Mouse (Mus musculus) heart, postnatal 14 days (tissue): ENCODE data around the gene Soga3. TPM values are rescaled to one million over a fixed set of nuclear protein-coding genes. Genes with fewer than 3 reads are reported as not detected.

Source experiments
- DNase-seq, 2 experiments: peaks; one replicate each; pipeline ENCODE4 v3.0.0; 2021 to 2022
- intact Hi-C: fragments of 180-260 bp; cut with DNase I; formaldehyde crosslinking; loops from one replicate; pipeline ENCODE4 v1.15.1; 2025
- long read RNA-seq, 2 experiments: library from polyadenylated mRNA; stranded (forward); transcript quantifications; one replicate each; pipeline ENCODE4 v2.0.0; 2021
- total RNA-seq, 2 experiments: library from RNA; stranded (reverse); gene quantifications; 2 replicates each; pipeline ENCODE4 v1.2.3; 2021

Soga3 gene
- total RNA-seq, result not detected
- long read RNA-seq, experiment 1, result 0 reads
- long read RNA-seq, experiment 2, result 0 reads

DNA sequence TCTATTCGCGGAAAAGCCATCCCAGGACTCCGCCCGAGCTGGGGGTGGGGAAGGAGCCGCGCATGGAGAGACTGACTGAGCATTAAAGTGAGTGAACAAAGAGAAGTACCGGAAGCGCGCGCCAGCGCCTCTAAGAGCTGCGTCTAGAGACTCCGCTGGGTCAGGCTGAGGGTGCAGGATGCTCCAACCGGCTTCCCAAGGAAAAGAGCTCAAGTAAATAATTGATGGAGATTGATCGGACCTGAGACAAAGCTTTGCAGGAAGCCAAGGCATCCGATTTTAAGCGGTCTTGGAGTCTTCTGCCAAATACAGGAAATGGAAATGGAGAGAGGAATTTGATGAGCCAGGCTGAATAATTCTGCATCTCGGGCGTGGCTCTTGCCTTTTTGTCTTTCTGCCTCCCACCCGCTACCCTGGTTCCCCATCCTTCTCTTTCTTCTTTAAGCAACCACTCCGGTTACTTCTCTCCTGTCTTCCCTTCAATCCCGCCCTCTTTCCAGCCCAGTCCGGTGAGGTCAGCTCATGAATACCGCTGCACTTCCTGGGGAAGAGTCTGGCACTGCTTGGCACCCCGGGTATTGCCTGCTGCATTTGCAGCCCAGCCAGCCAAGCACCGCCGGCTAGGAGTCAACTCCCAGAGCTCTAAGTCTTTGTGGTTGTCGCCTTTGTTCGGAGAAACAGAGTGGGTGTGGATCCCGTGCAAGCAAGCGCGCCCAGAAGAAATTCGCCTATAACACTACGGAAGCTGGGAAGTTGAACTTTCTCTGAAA, at the start of gene Soga3:
Gene Soga3, plus strand, starts transcription at position 274 of the 770 bp plus-strand sequence.
- intact Hi-C loops, result no loop called here
- no peak for DNase-seq

GRCm38 (mm10) chr10:29106962-29107361, 36.7 kb upstream of the Soga3 start:
- intact Hi-C loops, result loop anchor here (10.0 kb wide), 2 partner anchors 98 to 208 kb away; partner anchors contain the start of gene Echdc1
- DNase-seq, result no peak

GRCm38 (mm10) chr10:29142556-29143105, 1.0 kb upstream of the Soga3 start:
- intact Hi-C loops, result no loop called here

DNA sequence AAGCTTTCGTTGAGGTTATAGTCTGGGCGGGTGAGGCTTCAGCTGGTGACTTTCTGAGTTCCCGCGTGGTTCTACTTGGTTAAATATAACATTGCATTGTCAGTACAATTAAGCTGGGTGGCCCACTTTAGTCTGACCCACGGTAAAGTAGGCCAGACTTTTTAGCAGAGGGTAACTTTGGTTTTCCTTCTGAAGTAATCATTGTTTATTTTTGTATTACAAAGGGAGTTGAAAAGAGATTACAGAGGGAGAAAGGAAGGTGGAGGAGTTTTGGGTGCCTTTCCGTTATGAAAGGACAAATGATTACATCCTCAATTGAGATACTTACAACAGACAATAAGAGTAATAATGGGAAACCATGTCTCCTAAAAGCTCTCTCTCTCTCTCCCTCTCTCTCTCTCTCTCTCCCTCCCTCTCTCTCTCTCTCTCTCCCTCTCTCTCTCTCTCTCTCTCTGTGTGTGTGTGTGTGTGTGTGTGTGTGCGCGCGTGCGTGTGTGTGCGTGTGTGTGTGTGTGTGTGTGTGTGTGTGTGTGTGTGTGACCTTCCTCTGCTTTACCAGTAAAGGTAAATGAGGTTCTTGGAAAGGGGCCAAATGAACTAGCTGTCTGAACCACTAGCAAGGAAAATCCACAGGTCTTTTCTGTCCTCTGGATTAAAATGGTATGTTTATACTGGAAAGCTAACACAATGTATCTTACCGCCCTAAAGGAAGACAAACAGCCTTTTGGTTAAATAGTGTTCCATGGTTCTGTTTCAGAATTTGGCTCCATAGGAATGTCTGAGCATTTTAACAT, 1.2 kb downstream of the Soga3 start:
- intact Hi-C loops, result no loop called here
- DNase-seq, result no peak

More at GRCm38 (mm10) chr10:29142556-29143105, 1.0 kb upstream of the Soga3 start:
- DNase-seq, result no peak

DNA sequence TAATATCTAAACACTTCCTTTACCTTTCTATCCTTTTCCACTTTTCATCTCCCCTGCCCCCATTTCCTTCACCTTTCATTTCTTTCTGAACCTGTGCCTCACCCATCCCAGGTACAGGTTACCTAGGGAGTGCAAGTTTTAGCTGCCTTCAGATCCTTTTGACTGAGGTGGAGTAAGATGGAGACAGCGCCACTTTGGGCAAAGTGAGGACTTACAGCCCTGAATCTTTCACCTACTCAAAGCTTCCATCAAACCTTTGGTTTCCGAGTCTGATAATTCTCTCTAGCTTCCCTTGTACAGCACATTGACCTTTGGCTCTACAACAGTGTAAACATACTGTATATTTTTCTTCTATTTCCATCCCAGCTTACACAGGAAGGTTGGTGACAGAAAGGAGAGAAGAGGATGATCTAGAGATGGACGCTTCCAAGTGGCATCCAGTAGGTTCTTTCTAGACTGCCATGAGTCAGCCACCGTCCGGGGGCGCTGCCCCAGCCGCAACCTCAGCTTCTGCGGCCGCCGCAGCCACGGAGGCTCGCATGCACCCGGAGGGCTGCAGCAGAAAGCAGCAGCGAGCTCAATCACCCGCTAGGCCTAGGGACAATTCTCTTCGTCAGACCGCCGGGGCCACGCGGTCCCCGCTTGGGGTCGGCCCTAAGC, 2.7 kb downstream of the Soga3 start:
- intact Hi-C loops, result no loop called here
- DNase-seq, result no peak

GRCm38 (mm10) chr10:29146858-29147640, 3.4 kb downstream of the Soga3 start:
- peak; percentile 64 to 82 for DNase-seq
- intact Hi-C loops, result no loop called here

GRCm38 (mm10) chr10:29147641-29147990, 4.0 kb downstream of the Soga3 start:
- intact Hi-C loops, result no loop called here
- DNase-seq, result no peak

- intact Hi-C loops, result no loop called here
- DNase-seq, result no peak
These were observed 4.4 kb downstream of the Soga3 start for GRCm38 (mm10) chr10:29148076-29148475.

- intact Hi-C loops, result no loop called here
- no peak for DNase-seq
These were observed 11.7 kb downstream of the Soga3 start for GRCm38 (mm10) chr10:29155304-29155703.

- intact Hi-C loops, result no loop called here
These were observed 18.0 kb downstream of the Soga3 start for GRCm38 (mm10) chr10:29161664-29162063.

DNA sequence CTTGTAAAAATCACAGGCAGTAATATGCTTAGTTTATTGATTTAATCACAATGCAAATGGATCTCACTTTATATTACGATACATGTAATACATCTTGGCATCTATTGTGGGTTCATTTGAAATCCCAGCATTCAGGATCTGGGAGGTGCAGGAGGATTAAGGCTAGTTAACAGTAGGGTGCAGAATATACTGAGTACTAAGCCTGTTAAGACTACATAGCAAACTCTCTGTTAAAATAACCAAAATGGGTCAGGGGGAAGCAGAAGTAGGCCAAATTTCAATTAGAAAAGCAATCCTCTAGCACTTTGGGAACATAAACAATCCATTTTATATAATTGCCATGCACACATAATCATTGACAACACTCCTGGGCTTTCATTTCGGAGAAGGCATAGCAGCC, 30.1 kb downstream of the Soga3 start:
- intact Hi-C loops, result no loop called here
- DNase-seq, result no peak

More at GRCm38 (mm10) chr10:29161664-29162063, 18.0 kb downstream of the Soga3 start:
- DNase-seq, result no peak

- intact Hi-C loops, result no loop called here
- DNase-seq, result no peak
These were observed 32.0 kb downstream of the Soga3 start for GRCm38 (mm10) chr10:29175656-29176055.

DNA sequence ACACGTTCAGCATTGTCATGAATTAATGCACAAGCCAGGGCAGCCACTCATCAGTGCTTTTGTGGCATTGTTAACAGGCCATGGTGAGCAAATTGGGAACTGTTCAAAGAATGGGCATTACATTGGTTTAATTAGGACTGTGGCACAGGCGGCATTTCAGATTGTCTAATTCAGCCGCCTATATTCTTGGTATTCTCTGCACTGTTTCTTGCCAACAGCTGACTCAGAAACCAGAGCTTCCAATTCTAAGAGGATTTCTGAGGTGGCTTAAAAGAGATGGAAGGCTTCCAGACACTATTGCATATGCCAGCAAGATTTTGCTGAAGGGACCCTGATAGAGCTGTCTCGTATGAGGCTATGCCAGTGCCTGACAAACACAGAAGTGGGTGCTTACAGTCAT, 33.2 kb downstream of the Soga3 start:
- intact Hi-C loops, result no loop called here
- no peak for DNase-seq

GRCm38 (mm10) chr10:29178003-29178402, 34.4 kb downstream of the Soga3 start:
- DNase-seq, result no peak
- intact Hi-C loops, result no loop called here

DNA sequence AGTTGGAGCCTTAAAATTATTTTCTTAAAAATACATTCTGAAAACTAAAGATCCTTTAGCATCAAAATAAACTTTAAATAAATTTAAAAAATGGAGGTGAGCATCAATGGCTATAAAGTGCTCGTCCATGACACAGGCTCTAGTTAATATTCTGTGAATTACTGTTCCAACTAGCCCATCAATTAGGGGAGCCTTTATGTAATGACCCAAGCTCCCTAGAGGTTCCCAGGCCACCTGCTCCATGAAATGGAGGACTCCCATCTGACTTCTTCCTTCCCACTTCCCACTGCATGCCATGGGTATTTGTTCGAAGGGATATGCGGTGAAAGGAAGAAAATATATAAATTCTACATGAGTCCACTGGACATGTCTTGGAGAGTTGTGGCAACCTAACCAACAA, 36.6 kb downstream of the Soga3 start:
- intact Hi-C loops, result no loop called here
- no peak for DNase-seq

DNA sequence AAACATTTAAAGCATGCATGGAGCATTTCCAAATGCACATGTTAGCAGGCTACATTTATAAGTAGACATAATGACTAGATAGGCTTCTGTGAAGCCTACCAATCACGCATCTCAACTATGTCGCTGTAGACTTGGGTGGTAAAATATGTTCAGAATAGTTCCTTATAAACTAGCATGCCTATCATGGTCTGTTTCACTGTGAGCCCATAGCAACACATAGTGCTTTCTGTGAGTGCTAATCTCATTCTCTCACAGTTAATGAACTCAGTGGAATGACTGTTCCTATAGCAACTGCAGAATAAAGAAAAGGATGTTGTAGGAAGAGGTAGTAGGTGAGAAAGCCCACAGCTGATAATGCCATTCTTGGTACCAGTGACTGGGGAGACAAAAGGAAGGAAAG, 37.4 kb downstream of the Soga3 start:
- no peak for DNase-seq
- intact Hi-C loops, result no loop called here

DNA sequence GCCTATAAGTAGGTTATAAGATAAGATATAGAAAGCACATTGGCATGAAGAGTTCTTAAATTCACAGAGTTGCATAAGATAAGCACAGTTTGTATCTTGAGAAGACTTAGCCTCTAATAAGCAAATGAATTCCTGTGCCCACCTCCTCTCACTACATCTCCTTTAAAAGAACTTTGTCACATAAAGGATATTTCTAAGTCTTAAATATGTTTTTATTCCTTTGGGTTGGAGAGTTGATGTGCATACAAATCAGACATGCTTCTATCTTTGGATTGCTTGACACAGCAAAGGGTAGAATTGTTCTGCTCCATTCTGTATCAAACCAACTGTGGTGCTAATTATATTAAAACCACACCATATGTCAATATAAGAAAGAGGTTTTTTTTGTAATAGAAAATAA, 50.1 kb downstream of the Soga3 start:
- intact Hi-C loops, result no loop called here

DNA sequence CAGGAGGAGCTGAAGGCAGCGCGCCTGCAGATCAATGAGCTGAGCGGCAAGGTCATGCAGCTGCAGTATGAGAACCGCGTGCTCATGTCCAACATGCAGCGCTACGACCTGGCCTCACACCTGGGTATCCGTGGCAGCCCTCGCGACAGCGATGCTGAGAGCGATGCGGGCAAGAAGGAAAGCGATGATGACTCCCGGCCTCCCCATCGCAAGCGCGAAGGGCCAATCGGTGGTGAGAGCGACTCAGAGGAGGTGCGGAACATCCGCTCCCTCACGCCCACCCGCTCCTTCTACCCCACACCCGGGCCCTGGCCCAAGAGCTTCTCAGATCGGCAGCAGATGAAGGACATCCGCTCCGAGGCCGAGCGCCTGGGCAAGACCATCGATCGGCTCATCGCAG, 53.2 kb downstream of the Soga3 start:
- intact Hi-C loops, result no loop called here
- DNase-seq, result no peak

More for the DNA sequence above, 50.1 kb downstream of the Soga3 start:
- DNase-seq, result no peak

DNA sequence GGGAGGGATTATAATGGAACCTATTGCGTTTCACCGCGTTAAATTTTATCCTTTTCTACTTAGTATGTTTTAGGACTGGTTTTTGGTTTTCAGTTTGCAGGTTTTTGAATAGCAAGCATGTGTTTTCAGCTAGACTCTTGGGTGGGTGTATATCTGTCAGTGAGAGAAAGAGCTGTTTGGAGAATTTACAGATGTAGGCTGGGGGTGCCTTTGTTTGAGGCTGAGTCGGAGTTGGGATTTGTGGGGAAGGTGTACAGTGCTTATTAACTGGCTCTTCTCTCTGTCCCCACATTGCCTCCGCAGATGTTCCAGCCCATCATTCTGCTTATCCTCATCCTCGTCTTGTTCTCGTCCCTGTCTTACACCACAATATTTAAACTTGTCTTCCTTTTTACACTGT, 55.0 kb downstream of the Soga3 start, which contains the start of gene Gm49353:
Gene Gm49353, plus strand, starts transcription at position 313 of the 400 bp plus-strand sequence.
- intact Hi-C loops, result no loop called here
- DNase-seq, result no peak

DNA sequence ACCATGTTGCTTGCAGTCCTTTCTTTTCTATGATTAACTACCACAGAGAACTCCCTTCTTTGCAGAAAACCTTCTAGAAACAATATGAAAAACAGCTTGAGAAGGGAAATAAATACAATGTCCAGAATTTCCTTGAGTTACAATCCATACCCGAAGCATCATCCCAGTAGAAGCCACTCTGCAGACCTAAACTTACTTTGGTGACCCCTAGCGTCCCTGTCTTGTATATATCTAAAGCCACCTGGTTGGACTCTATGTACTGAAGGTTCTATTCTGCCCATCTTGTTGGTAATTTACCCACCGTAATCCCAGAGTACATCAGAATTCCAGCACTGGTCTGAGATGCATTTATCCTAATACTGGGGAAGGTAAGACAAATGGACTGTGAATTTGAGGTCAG, 56.2 kb downstream of the Soga3 start:
- DNase-seq, result no peak
- intact Hi-C loops, result loop anchor here (10.0 kb wide), 1 partner anchor 95 kb away; no protein-coding TSS in a partner anchor
